Mouse (Mus musculus) ES-E14 (cell line): ENCODE results near the gene Osr1. TPM values are rescaled to one million over a fixed set of nuclear protein-coding genes. Genes with fewer than 3 reads are reported as not detected.

Experiments
- DNase-seq: peaks from one replicate; pipeline ENCODE4 v3.0.0-alpha.2; 2013; ENCODE audit warnings: low read depth, low spot score
- H3K27ac ChIP-seq: 2 replicates; pipeline ENCODE4 v1.5.1; 2012; ENCODE audit warnings: low read depth, mild to moderate bottlenecking, low read length, moderate library complexity, mixed read lengths; ENCODE audit not compliant: poor library complexity, insufficient read depth, severe bottlenecking
- H3K36me3 ChIP-seq: 2 replicates; pipeline ENCODE4 v1.6.1; 2012; ENCODE audit warnings: mild to moderate bottlenecking, low read length, moderate library complexity, mixed read lengths; ENCODE audit not compliant: control insufficient read depth, poor library complexity, insufficient read depth, severe bottlenecking
- H3K4me1 ChIP-seq, 2 experiments: fragments of 150-350 bp in 1 of 2; sonication (generic) in 1 of 2; 2 replicates each; pipeline ENCODE4 v1.6.1; 2012; ENCODE audit warnings: low read length in 2 of 2, mild to moderate bottlenecking in 1 of 2, mixed read lengths in 1 of 2; ENCODE audit not compliant: control insufficient read depth in 2 of 2, insufficient read depth in 2 of 2, poor library complexity in 1 of 2
- H3K4me3 ChIP-seq, 2 experiments: fragments of 150-350 bp in 1 of 2; sonication (generic) in 1 of 2; 2 replicates each; pipeline ENCODE4 v1.5.1; 2012; ENCODE audit warnings: low read length in 2 of 2, low read depth in 1 of 2, mild to moderate bottlenecking in 1 of 2, mixed read lengths in 1 of 2; ENCODE audit not compliant: insufficient read depth in 1 of 2, poor library complexity in 1 of 2, severe bottlenecking in 1 of 2
- H3K9ac ChIP-seq: 2 replicates; pipeline ENCODE4 v1.6.1; 2012; ENCODE audit warnings: low read depth, mild to moderate bottlenecking, low read length, mixed read lengths; ENCODE audit not compliant: poor library complexity, insufficient read depth, severe bottlenecking
- H3K9me3 ChIP-seq: fragments of 150-350 bp; sonication (generic); 2 replicates; pipeline ENCODE4 v1.6.1; 2012; ENCODE audit warnings: low read depth, mild to moderate bottlenecking, low read length; ENCODE audit not compliant: control insufficient read depth, insufficient read depth
- CHD2 ChIP-seq: IDR thresholded peaks from 2 replicates; pipeline ENCODE4 v1.6.1; 2014; ENCODE audit warnings: mild to moderate bottlenecking, low read depth, low read length, inconsistent platforms
- HCFC1 ChIP-seq: IDR thresholded peaks from 2 replicates; pipeline ENCODE4 v1.6.1; 2012; ENCODE audit warnings: low read length, inconsistent platforms, borderline replicate concordance; ENCODE audit not compliant: insufficient read depth
- MAFK ChIP-seq: IDR thresholded peaks from 2 replicates; pipeline ENCODE4 v1.6.1; 2014; ENCODE audit warnings: mild to moderate bottlenecking, low read depth, low read length, inconsistent platforms; ENCODE audit not compliant: insufficient read depth
- ZC3H11A ChIP-seq: IDR thresholded peaks from 2 replicates; pipeline ENCODE4 v1.6.1; 2012; ENCODE audit warnings: low read depth, mild to moderate bottlenecking, inconsistent platforms, low read length, borderline replicate concordance
- ZNF384 ChIP-seq: IDR thresholded peaks from 2 replicates; pipeline ENCODE4 v1.6.1; 2012; ENCODE audit warnings: low read depth, low read length, inconsistent platforms
- in situ Hi-C, 2 experiments: fragments of 600-800 bp; cut with MboI; formaldehyde crosslinking; loops; one replicate each; pipeline ENCODE4 v1.15.1; 2025; ENCODE audit warnings: low sequenced_read_pairs in 2 of 2, inconsistent platforms in 1 of 2; ENCODE audit not compliant: unreplicated experiment in 2 of 2
- total RNA-seq: library from RNA; depleted of rRNA; stranded (reverse); fragments of 300-350 nt; gene quantifications from 2 replicates; pipeline ENCODE4 v1.2.3, GENCODE M21; 2012

Gene Osr1
- total RNA-seq, 1 experiment: 0.09 TPM

- peaks cover 0 to 4% of the 10 kb centered on the region in 2 experiments; a peak in 1 of 4 replicates for H3K4me1 ChIP-seq
Observed at GRCm38 (mm10) chr12:9579301-9580030, 9.6 kb downstream of the Osr1 start.

DNA sequence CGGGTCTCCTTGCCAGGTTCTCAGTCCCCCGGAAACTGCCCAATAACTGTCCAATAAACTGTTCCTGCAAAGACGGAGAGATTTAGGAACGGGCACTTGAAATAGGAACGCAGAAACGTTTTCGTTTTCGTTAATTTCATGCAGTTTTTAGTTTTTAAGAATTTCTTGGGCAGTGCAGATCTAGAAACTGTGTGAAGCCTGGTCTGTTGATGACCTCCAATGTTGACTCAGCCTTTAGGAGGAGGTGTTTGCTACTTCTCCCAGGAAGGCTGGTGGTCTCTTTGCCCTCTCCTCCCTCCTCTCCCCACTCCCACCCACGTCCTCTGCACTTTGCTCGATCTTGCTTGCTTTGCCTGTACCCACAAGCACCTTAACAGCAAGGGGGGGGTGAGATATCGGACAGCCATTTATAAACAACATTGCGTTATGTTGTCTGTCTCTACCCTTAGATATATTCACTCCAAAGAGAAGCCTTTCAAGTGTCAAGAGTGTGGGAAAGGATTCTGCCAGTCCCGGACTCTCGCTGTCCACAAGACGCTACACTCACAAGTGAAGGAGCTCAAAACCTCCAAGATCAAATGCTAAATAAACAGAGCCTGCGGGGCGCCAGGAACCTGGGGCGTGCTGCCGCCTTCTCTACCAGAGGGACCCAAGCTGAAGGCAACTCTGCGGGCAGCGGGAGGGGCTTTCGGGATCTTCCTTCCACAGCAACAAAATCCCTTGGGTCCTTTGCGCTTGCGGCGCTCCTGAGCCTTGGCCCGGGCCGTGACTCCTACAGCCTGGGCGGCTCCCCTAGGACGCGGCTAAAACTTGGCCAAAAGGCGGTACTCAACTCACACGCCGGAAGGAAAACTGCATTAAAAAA, 10.4 kb downstream of the Osr1 start:
- H3K4me3 ChIP-seq: no peak overlapping the region
- H3K4me1 ChIP-seq: peaks cover 0 to 4% of the 10 kb centered on the region in 2 experiments; a peak in 1 of 4 replicates
- H3K9me3 ChIP-seq: no peaks in the 10 kb centered on the region
- TF ChIP-seq ZC3H11A (no peak), CHD2 (no peak), ZNF384 (no peak), MAFK (no peak)
- no peaks in the 10 kb centered on the region for H3K36me3 ChIP-seq
- no peak overlapping the region for H3K9ac ChIP-seq
- DNase-seq: no peak
- no peak overlapping the region for H3K27ac ChIP-seq
- in situ Hi-C loops: loop anchor here (10.0 to 25.0 kb wide), 4 partner anchors 155 to 1582 kb away; partner anchors contain the start of gene Kcns3 (in 1 of the 2)

More at GRCm38 (mm10) chr12:9579301-9580030, 9.6 kb downstream of the Osr1 start:
- no peak for DNase-seq
- Histone ChIP-seq H3K4me3 (no peak overlapping the region), H3K9ac (no peak overlapping the region), H3K27ac (no peak overlapping the region), H3K9me3 (no peaks in the 10 kb centered on the region), H3K36me3 (no peaks in the 10 kb centered on the region)
- in situ Hi-C loops: loop anchor here (5.0 to 25.0 kb wide), 6 partner anchors 152 to 1583 kb away; partner anchors contain the start of gene Kcns3 (in 1 of the 2)
- no peak for TF ChIP-seq ZNF384
- no peak for TF ChIP-seq CHD2
- TF ChIP-seq HCFC1: no peak
- no peak for TF ChIP-seq ZC3H11A
- TF ChIP-seq MAFK: no peak

GRCm38 (mm10) chr12:9581011-9581410, 11.1 kb downstream of the Osr1 start:
- Histone ChIP-seq H3K27ac (no peak overlapping the region), H3K9ac (no peak overlapping the region), H3K9me3 (no peaks in the 10 kb centered on the region), H3K4me1 (peaks cover 0 to 4% of the 10 kb centered on the region in 2 experiments; a peak in 1 of 4 replicates), H3K36me3 (no peaks in the 10 kb centered on the region), H3K4me3 (no peak overlapping the region)
- TF ChIP-seq ZNF384: no peak
- TF ChIP-seq ZC3H11A: no peak
- no peak for TF ChIP-seq MAFK
- TF ChIP-seq CHD2: no peak
- TF ChIP-seq HCFC1: no peak
- no peak for DNase-seq
- in situ Hi-C loops: loop anchor here (10.0 to 25.0 kb wide), 4 partner anchors 156 to 1581 kb away; partner anchors contain the start of gene Kcns3 (in 1 of the 2)

DNA sequence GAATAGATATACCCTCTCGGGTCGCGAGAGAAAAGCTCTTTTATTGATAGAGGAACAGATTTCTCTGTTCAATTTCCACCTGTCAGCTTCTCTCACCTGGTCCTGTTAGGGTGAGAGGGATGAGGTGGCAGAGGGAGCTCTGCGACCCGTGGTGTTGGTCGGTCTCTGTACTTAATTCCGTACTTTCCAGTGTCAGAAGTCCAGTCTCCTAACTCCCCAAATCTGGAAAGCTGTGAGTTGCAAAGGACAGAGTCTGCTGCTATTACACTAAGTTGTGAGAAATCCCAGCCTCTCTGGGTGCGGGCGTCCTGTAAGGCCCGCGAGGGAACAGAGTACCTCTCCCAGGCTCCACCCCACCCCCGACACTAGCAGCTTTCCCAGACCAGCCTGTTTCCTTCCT, 11.6 kb downstream of the Osr1 start:
- no peaks in the 10 kb centered on the region for H3K9me3 ChIP-seq
- in situ Hi-C loops: loop anchor here (10.0 to 25.0 kb wide), 4 partner anchors 157 to 1581 kb away; partner anchors contain the start of gene Kcns3 (in 1 of the 2)
- TF ChIP-seq ZC3H11A (no peak), MAFK (no peak)
- no peak for DNase-seq
- H3K4me1 ChIP-seq: peaks cover 0 to 4% of the 10 kb centered on the region in 2 experiments; a peak in 1 of 4 replicates
- no peak overlapping the region for H3K9ac ChIP-seq
- H3K4me3 ChIP-seq: no peak overlapping the region
- no peaks in the 10 kb centered on the region for H3K36me3 ChIP-seq
- no peak overlapping the region for H3K27ac ChIP-seq
